Mouse (Mus musculus): ENCODE results near the gene Rasl12.

Gene Rasl12

DNA sequence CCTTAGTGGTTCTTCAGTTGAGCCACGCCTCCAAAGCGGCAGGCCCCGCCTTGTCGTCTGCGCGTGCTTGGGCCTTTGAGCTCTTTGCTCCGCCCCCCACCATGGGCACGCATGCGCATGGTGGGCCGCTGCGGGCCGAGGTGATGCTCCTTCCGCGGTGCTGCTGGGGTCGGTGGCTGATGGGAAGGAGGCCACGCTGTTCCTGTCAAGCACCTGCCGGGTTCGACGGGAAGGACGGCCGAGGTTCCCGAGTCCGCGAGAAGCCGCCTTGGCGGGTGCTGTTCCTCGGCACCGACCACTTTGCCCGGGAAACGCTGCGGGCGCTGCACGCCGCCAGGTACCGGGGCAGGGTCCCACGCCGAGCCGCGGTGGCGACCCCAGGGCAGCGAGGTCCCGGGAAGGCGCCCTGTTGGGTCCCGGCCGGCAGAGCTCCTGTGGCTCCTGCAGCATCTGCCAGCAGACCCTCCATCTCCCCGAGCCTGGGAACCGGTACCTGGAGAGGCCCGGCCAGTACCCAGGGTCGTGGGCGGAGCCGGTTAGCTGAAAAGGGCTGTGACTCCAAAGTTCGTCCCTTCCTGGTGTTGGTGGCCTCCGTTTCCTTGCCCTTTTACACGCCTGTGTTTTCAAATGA lies 37.5 kb downstream of the Rasl12 start, which contains the start of gene Mtfmt:
TSS of gene Mtfmt (plus strand) at position 112 of the 631 bp plus-strand sequence.
- peak; percentile 79 for DNase-seq (ENCODE audit: low read depth, low spot score)

DNA sequence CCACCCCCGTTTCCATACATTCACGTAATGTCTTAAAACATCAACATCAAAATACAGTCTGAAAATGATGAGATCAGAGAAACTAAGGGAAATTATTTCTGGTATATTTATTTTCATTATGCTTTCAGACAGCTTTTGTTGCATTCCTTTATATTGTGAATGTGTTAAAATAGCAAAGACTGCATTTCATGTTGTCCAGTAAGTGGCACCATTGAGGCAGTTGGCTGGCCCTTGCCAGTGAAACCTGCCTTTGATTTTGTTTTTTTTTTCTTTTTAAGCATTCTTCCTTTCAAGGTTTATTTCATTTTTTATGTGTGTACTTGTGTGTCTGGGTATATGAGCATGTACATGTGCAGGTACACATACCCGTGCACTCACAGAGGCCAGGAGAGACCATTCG lies 46.4 kb downstream of the Rasl12 start:
- no peak for DNase-seq (ENCODE audit: low read depth, low spot score)

DNA sequence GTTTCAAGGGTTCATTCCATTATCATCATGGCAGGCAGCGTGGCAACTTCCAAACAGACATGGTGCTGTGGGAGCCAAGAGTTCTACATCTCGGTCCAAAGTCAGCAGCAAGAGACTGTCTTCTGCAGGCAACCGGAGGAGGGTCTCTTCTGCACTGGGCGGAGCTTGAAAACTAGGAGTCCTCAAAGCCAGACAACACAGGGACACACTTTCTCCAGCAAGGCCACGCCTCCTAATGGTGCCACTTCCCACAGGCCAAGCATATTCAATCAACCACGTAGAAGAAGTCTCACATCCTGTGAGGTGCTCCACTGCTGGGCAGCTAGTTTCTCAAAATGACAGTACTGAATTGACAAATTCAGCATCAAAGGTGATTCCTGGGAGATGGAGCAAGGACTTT lies 49.6 kb downstream of the Rasl12 start:
- no peak for DNase-seq (ENCODE audit: low read depth, low spot score)

DNA sequence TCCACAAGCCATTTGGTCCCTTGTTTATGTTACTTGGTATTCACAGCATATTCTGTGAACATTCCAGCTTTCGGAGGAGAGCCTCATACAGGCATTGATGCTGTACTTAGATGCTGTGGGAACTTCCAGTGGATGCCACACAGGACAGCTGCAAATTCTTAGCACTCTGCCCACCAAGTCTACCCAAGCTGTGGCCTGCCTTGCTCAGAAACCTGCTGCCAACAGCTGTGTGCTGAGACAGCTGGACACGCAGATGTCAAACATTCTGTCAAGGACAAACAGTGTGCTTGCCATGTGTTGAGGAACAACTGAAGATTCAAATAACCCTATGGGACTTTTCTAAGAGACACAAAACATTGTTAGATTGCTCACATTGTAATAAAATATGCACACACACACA lies 60.7 kb downstream of the Rasl12 start:
- DNase-seq (ENCODE audit: low read depth, low spot score), result no peak

DNA sequence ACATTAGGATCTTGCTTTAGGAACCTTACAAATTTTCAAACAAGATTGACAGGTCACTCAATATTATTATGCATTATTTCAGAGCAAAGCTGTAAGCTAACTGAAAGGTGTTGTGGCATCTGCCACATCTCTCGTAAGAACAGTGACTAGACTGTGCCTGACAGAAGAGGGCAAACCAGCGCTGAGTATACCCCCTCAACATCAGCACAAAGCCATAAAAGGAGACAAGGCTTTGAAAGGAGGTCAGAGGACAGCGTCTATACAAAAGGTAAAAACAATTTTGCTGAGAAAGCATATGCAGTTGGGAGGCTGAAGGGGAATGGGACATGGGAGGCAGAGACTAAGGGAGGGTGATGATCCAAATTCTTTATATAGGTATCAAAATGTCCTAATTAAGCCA lies 61.9 kb downstream of the Rasl12 start:
- no peak for DNase-seq (ENCODE audit: low read depth, low spot score)

DNA sequence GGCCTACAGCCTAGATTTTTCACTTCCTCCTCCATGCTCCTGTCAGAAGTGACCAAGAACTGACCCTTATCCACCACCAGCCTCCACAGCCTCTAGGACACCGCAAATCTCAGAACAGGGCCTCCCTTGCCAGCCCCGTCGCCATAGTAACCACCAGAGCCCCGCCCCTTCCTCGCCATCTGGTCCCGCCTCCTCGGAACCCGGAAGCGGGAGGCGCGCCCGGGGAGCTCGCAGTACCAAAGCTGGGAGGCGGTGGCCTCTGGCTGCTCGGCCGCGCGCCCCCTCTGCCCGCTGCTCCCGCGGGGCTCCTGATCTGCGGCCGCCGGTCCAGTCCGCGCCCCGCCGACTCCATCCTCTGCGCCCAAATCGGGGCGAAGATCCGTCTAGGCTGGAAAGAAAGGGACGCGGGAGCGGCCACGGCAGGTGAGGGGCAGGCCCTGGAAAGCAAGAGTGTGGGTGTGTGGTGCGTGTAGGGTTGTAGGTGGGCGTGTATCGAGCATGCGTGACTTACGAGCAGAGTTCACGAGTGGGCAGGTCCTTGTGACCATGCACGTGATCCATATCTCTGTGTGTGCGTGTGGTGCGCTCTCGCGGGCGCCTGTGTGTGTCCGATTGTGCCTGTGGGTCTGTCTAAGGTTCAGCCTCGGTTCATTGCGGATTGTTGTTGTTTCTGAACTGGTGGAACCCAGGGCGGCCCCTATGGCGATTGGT lies 62.6 kb downstream of the Rasl12 start, which contains the start of gene Spg21:
TSS of gene Spg21 (plus strand) at position 216 of the 711 bp plus-strand sequence.
- peak; percentile 80 for DNase-seq (ENCODE audit: low read depth, low spot score)

DNA sequence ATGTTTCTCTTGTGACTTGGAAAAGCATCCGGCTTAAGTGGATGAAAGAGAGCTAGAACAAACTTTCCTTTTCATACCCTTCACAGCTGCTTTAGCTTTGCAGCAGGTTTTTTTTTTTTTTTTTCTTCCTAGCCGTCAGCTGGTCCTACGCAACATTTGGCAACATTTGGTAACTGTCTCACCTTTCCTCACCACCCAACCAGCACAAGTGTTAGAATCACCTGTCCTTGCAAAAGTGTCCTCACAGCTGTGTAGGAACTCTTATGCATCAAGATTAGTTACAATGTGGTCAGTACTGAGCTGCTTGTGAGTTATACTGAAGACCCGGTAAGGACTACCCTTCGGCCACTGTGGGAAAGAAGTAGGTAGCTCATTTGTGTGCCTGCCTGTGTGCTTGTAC lies 64.2 kb downstream of the Rasl12 start:
- DNase-seq (ENCODE audit: low read depth, low spot score), result no peak

DNA sequence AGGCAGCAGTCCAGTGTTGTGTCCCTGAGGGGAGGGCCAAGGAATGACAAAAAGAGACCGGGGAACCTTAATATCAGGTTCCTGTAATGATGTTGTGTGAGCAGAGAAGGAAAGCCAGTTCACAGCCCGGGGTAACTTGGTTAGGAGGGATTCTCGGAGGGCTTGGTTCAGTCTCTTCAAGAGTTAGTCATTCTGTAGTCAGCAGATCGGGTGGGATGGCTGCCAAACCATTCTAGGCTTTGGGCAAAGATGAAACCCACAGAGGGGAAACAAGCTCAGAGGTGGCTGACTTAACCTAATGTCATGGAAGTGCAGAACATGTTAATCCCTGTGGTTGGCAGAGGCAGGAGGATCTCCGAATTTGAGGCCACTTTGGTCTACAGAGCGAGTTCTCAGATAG lies 65.9 kb downstream of the Rasl12 start:
- DNase-seq (ENCODE audit: low read depth, low spot score), result no peak

Data from telencephalon, adult 2 months (tissue).